Comparison of ENCODE assay signal across 11 mouse cellular contexts in genomic region chr11:57952619-57953018, GRCm38 (mm10). TPM values are rescaled to one million over a fixed set of nuclear protein-coding genes. Genes with fewer than 3 reads are reported as not detected.
DNase-seq lines count a peak whose midpoint lies in the region; ATAC-seq and TF ChIP-seq lines count a peak whose summit lies in the region.
"Had no signal": no experiment of that assay in that cellular context is flagged by ENCODE, and none has a peak within 500 bp of the region (broad histone marks: within the 10 kb centered on the region; RNA-seq: fewer than 3 reads in every experiment).

No protein-coding gene starts in this region.

- H3K4me2 ChIP-seq in liver, embryonic 15.5 days = peak overlapping the region; percentile 45
- no peak overlapping the region for H3K4me2 ChIP-seq in midbrain, embryonic 13.5 days (replicated peaks)

- H3K27me3 ChIP-seq in liver, embryonic 15.5 days = no peaks in the 10 kb centered on the region
- no peaks in the 10 kb centered on the region for H3K27me3 ChIP-seq in cerebellum, adult 2 months (ENCODE audit: control insufficient read depth, insufficient read depth, low read length)
- no peaks in the 10 kb centered on the region for H3K27me3 ChIP-seq in midbrain, embryonic 13.5 days

- peaks cover 78% of the 10 kb centered on the region for H3K4me1 ChIP-seq in liver, embryonic 15.5 days (replicated peaks)
- H3K4me1 ChIP-seq in cerebellum, adult 2 months (ENCODE audit: control insufficient read depth, insufficient read depth, low read length) = no peaks in the 10 kb centered on the region
- H3K4me1 ChIP-seq in midbrain, embryonic 13.5 days (replicated peaks) = no peaks in the 10 kb centered on the region

- H3K9me3 ChIP-seq in liver, embryonic 15.5 days (replicated peaks) = no peaks in the 10 kb centered on the region
- H3K9me3 ChIP-seq in midbrain, embryonic 13.5 days = no peaks in the 10 kb centered on the region

- no peak for TF ChIP-seq CTCF in cerebellum, adult 2 months (IDR thresholded peaks at IDR 0.05; ENCODE audit: borderline replicate concordance, insufficient read depth, low read depth, low read length)

- H3K4me3 ChIP-seq in liver, embryonic 15.5 days (replicated peaks) = no peak overlapping the region
- H3K4me3 ChIP-seq in cerebellum, adult 2 months (replicated peaks; ENCODE audit: insufficient read depth, low read depth, low read length) = no peak overlapping the region
- H3K4me3 ChIP-seq in midbrain, embryonic 13.5 days (replicated peaks) = no peak overlapping the region

- TF ChIP-seq POLR2A in cerebellum, adult 2 months (IDR thresholded peaks at IDR 0.05; ENCODE audit: borderline replicate concordance, insufficient read depth, low read length) = no peak

- peak; percentile 72 for ATAC-seq in liver, embryonic 15.5 days (ENCODE audit: insufficient read depth)
- ATAC-seq in midbrain, embryonic 13.5 days = no peak
- ATAC-seq: intestine, postnatal 0 days had no signal

- no peaks in the 10 kb centered on the region for H3K36me3 ChIP-seq in liver, embryonic 15.5 days (replicated peaks)
- H3K36me3 ChIP-seq in midbrain, embryonic 13.5 days = no peaks in the 10 kb centered on the region

- H3K27ac ChIP-seq in liver, embryonic 15.5 days (replicated peaks) = peak overlapping the region; percentile 97
- no peak overlapping the region for H3K27ac ChIP-seq in cerebellum, adult 2 months (ENCODE audit: insufficient read depth, low read length)
- no peak overlapping the region for H3K27ac ChIP-seq in midbrain, embryonic 13.5 days

- WGBS in liver, embryonic 15.5 days (ENCODE audit: insufficient replicate concordance) = 19% methylated on average over 3 of the region's 3 CpGs
- WGBS in cerebellum, adult 2 months = 75% methylated on average over 3 of the region's 3 CpGs
- WGBS in midbrain, embryonic 13.5 days = 82% methylated on average over 3 of the region's 3 CpGs

- H3K9ac ChIP-seq in liver, embryonic 15.5 days = peak overlapping the region; percentile 58
- no peak overlapping the region for H3K9ac ChIP-seq in midbrain, embryonic 13.5 days (replicated peaks)

- peak; percentile 19 for DNase-seq in thymus, postnatal 0 days (ENCODE audit: low spot score)
- DNase-seq in thymus, adult 18-20 months = no peak
- DNase-seq in c-Kit-negative CD71-positive TER-119-positive erythroid progenitor cells, embryonic 14.5 days (ENCODE audit: low read depth, low spot score) = peak; percentile 82
- DNase-seq in cerebellum, adult 2 months = no peak
- DNase-seq in ovary, postnatal 36 days (ENCODE audit: low spot score) = no peak
- DNase-seq: adrenal gland, postnatal 25 days; cerebellum, postnatal 36 days; lung, postnatal 10 days had no signal

RNA-seq across cellular contexts. Expression of gene Larp1, which starts 56.2 kb away (rescaled TPM):
- 17.1 and 22.8 TPM in 2 replicates for polyA plus RNA-seq in thymus, postnatal 0 days (2015; fragmentation: Nextera tagmentation; extraction: Ambion mirVana)
- 17.3 and 19.8 TPM in 2 replicates for polyA plus RNA-seq in liver, embryonic 15.5 days (2015; fragmentation: Nextera tagmentation; extraction: Ambion mirVana)
- polyA plus RNA-seq in cerebellum, adult 2 months (2012; rRNA removed) = 52.0 and 54.5 TPM in 2 replicates
- 15.8 TPM in 2 replicates for polyA plus RNA-seq in midbrain, embryonic 13.5 days (2015; fragmentation: Nextera tagmentation; extraction: Ambion mirVana)

Comparison
In these comparisons a context has a peak if more than half of its experiments do, and no peak if none do; other contexts are left out.
1. DNase-seq: peak in thymus, postnatal 0 days (single experiment) and c-Kit-negative CD71-positive TER-119-positive erythroid progenitor cells, embryonic 14.5 days (single experiment); none in thymus, adult 18-20 months (0 of 2), cerebellum, adult 2 months (0 of 2) and ovary, postnatal 36 days (single experiment).